Mouse (Mus musculus): Measurements from ENCODE around the gene Spata18.

Spata18 gene

DNA sequence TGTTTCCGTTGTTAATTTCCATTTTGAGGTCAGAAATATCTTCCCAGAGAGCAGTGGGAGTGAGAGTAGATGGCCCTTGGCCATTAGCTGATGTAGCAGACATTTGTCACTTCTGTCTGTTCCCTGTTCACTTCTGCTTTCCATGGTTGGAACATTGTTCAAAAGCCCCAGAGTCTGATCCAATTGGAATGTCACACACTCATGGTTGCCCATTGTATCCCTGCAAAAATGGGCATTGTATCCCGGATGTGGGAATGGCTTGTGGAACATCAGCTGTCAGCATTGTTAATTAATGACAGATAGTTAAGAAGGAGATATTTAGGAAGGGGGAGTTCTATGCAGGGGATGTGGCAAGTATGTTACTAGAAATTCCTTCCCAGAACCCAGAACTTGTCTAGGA lies 65.8 kb downstream of the Spata18 start:
- no peak for DNase-seq (ENCODE audit: low read depth, low spot score)

DNA sequence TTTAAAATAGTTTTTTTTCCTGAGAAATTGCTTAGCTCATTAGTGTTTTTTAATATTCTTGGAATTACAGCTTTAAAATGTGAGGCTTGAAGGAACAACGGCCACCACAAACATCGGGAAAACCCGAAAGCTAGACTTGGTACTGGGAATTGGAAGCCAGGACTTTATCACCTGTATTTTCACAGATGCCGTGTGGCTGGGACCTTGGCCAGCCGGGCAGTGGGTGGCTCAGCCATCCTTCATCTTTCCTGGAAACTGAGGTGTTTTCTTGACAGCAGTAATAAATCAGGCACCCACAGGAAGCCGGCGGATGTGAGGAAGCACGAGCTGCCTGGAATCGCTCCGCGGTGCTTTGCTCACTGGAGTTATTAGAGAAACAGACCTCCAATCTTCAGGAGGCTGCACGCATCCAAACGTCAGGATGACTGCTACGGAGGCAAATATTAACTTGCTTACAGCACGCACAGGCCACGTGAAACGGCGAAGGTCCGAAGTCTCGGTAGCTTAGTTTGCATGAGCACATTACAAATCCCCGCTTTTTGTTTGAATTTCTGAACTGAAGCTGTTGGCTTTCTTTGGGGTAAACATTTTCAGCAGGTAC lies 70.6 kb downstream of the Spata18 start:
- no peak for DNase-seq (ENCODE audit: low read depth, low spot score)

DNA sequence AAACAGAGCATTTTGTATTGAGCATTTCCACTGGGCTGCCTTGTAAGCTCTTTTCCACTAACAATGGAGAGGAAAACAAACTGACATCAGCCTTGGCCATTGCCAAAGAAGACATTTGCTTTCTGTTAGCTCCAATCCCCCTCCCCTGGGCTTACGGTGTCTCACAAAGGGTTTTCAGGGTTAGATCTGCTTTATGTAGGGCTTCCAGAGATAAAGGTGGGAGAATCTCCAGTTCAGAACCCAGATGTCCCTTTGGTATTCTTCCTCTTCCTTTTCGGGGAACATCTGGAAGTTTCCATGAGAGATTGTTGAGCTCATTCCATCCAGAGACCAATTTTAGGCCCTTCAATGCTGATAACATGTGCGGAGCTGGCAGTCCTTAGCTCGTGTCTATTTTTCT lies 74.8 kb downstream of the Spata18 start:
- no peak for DNase-seq (ENCODE audit: low read depth, low spot score)

DNA sequence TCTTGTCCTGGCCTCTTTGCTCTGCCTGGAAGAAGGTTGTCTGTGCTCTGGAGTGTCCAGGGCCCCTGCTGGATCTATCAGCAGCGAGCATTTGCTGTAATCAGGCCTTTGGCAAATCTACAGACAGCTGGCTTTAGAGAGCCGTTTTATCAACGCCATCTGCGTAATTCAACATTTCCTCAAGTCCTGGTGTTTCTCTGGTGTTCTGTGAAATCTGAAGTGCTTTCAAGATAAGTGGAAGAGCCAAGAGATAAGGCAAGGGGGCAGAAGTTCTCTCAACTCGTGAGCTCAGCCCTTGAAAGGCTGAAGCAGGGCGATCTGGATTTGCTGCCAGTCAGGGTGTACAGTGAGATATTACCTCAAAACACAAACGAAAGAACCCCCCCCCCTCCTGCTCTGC lies 77.5 kb downstream of the Spata18 start:
- no peak for DNase-seq (ENCODE audit: low read depth, low spot score)
